In genomic region chr19:11055700-11056099, GRCm38 (mm10) we compare ENCODE assay signal across 28 mouse cellular contexts. TPM values are rescaled to one million over a fixed set of nuclear protein-coding genes. Genes with fewer than 3 reads are reported as not detected.
DNase-seq lines count a peak whose midpoint lies in the region; ATAC-seq and TF ChIP-seq lines count a peak whose summit lies in the region.
"Not testable (repeated sequence)": the region's sequence is repeated elsewhere in the genome, so short reads cannot be mapped to it uniquely, and the experiment has no call there.
"Had no signal": no experiment of that assay in that cellular context is flagged by ENCODE, and none has a peak within 500 bp of the region (broad histone marks: within the 10 kb centered on the region; RNA-seq: fewer than 3 reads in every experiment).

No protein-coding gene starts in this region.

- H3K27me3 ChIP-seq in intestine, embryonic 16.5 days (replicated peaks; ENCODE audit: control insufficient read depth, insufficient read depth, low read length) = not testable (repeated sequence)

- intact Hi-C loops in gastrocnemius, adult 2 months (cut with DNase I) = not testable (repeated sequence)

- ATAC-seq in activated CD4-positive, CD25-positive, alpha-beta regulatory T cell, adult 4 months = peak; percentile 55
- ATAC-seq in intestine, embryonic 16.5 days = not testable (repeated sequence)

- not testable (repeated sequence) for TF ChIP-seq CTCF in gastrocnemius, adult 2 months (IDR thresholded peaks at IDR 0.05)

- DNase-seq in A20 (ENCODE audit: low read depth, low spot score) = peak; percentile 35
- peak; percentile 29 for DNase-seq in gastrocnemius, adult 2 months
- DNase-seq in heart, adult 8-10 months (ENCODE audit: low spot score) = peak; percentile 75
- peak; percentile 25 for DNase-seq in lung, postnatal 10 days
- DNase-seq in naive thymus-derived CD4-positive, alpha-beta T cell, adult 2 months (ENCODE audit: low read depth) = peak; percentile 63

- H3K4me2 ChIP-seq in intestine, embryonic 16.5 days (ENCODE audit: low read depth, low read length) = 0 out of 2 replicates have a peak overlapping the region, but pooled peaks have one; percentile 9

- not testable (repeated sequence) for H3K36me3 ChIP-seq in intestine, embryonic 16.5 days (ENCODE audit: control insufficient read depth, insufficient read depth, low read length)

- not testable (repeated sequence) for H3K9me3 ChIP-seq in intestine, embryonic 16.5 days (ENCODE audit: control insufficient read depth, low read length)

- WGBS in intestine, embryonic 16.5 days = 83% methylated on average over 1 of the region's 1 CpGs

- not testable (repeated sequence) for H3K4me1 ChIP-seq in intestine, embryonic 16.5 days (ENCODE audit: control insufficient read depth, insufficient read depth, low read length)

- H3K27ac ChIP-seq in gastrocnemius, adult 2 months = peak overlapping the region; percentile 74
- H3K27ac ChIP-seq in intestine, embryonic 16.5 days (ENCODE audit: low read length) = not testable (repeated sequence)

- H3K4me3 ChIP-seq in gastrocnemius, adult 2 months = peak overlapping the region; percentile 43
- not testable (repeated sequence) for H3K4me3 ChIP-seq in intestine, embryonic 16.5 days (ENCODE audit: low read length)

- H3K9ac ChIP-seq in intestine, embryonic 16.5 days (ENCODE audit: low read depth, low read length) = not testable (repeated sequence)

RNA-seq across cellular contexts. Expression of gene Ms4a8a, which starts 25.2 kb away (rescaled TPM):
- not detected for polyA plus RNA-seq in activated CD4-positive, CD25-positive, alpha-beta regulatory T cell, adult 4 months (2017; shearing (Covaris generic))
- total RNA-seq in gastrocnemius, adult 2 months (2021) = 1 to 10 TPM in 1 of 2 experiments, under 1 TPM in 1; 0.66 to 1.3 TPM
- total RNA-seq in heart, adult 8-10 months (2022) = 1 to 10 TPM in 3 of 4 experiments, under 1 TPM in 1; 0.82 to 4.2 (median 1.4) TPM
- polyA plus RNA-seq in intestine, embryonic 16.5 days (2015; fragmentation: Nextera tagmentation; extraction: Ambion mirVana) = 37.6 and 39.5 TPM in 2 replicates
- total RNA-seq: ES-E14; left cerebral cortex, postnatal 14 days; midbrain, postnatal 0 days had no signal
- polyA plus RNA-seq: C2C12; cerebellum, adult 2 months; embryonic facial prominence, embryonic 13.5 days; erythroblast, embryonic 14.5 days; forebrain, embryonic 12.5 days; hindbrain, embryonic 15.5 days; kidney, embryonic 16.5 days; limb, embryonic 12.5 days; liver, embryonic 12.5 days; midbrain, embryonic 11.5 days; midbrain, postnatal 0 days had no signal

RNA-seq across cellular contexts. Expression of gene Ms4a18, which starts 37.9 kb away (rescaled TPM):
- polyA plus RNA-seq in activated CD4-positive, CD25-positive, alpha-beta regulatory T cell, adult 4 months (2017; shearing (Covaris generic)) = not detected
- total RNA-seq in gastrocnemius, adult 2 months (2021) = not detected
- not detected for total RNA-seq in heart, adult 8-10 months (2022)
- polyA plus RNA-seq in intestine, embryonic 16.5 days (2015; fragmentation: Nextera tagmentation; extraction: Ambion mirVana) = 40.6 and 41.9 TPM in 2 replicates
- total RNA-seq: adrenal gland, postnatal 10 days; ES-E14; heart, postnatal 4 days; left cerebral cortex, postnatal 14 days; midbrain, postnatal 0 days; neutrophil, adult 5-6 weeks had no signal
- polyA plus RNA-seq: C2C12; cerebellum, adult 2 months; embryonic facial prominence, embryonic 13.5 days; erythroblast, embryonic 14.5 days; forebrain, embryonic 12.5 days; gonadal fat pad, adult 2 months; heart, embryonic 15.5 days; hindbrain, embryonic 15.5 days; kidney, embryonic 16.5 days; limb, embryonic 12.5 days; liver, embryonic 12.5 days; lung, adult 2 months; macrophage; midbrain, embryonic 11.5 days; midbrain, postnatal 0 days; urinary bladder, adult 2 months had no signal

Comparison
In these comparisons a context has a peak if more than half of its experiments do, and no peak if none do; other contexts are left out.
1. DNase-seq: peak in every context shown above with its lines; median percentile 75 in heart, adult 8-10 months; 63 in naive thymus-derived CD4-positive, alpha-beta T cell, adult 2 months; 35 in A20; 29 in gastrocnemius, adult 2 months; 25 in lung, postnatal 10 days.